Mouse (Mus musculus) forebrain, embryonic 14.5 days (tissue): ENCODE measurements around the gene Pex16. TPM values are rescaled to one million over a fixed set of nuclear protein-coding genes. Genes with fewer than 3 reads are reported as not detected.
A peak's percentile ranks its signal among the peaks of the same experiment; 100 is the strongest.

Experiments used
- ATAC-seq: fragments of 200-750 bp; cut with Nextera tagmentation; 2 replicates; pipeline ENCODE4 v1.8.0; 2017; ENCODE audit warnings: mild to moderate bottlenecking, moderate library complexity
- DNase-seq: peaks from one replicate; pipeline ENCODE4 v3.0.0-alpha.2; 2015; ENCODE audit warnings: low spot score
- H3K27ac ChIP-seq: fragments of 300-500 bp; sonication (generic); 2 replicates; pipeline ENCODE4 v1.5.1; 2014; ENCODE audit warnings: low read depth, mild to moderate bottlenecking, control low read depth, low read length, moderate library complexity
- H3K27me3 ChIP-seq: fragments of 300-500 bp; sonication (generic); replicated peaks from 2 replicates; pipeline ENCODE4 v1.6.1; 2014; ENCODE audit warnings: low read length, control low read depth, mixed read lengths; ENCODE audit not compliant: control insufficient read depth, insufficient read depth
- H3K36me3 ChIP-seq: fragments of 300-500 bp; sonication (generic); 2 replicates; pipeline ENCODE4 v1.6.1; 2014; ENCODE audit warnings: low read length, control low read depth; ENCODE audit not compliant: control insufficient read depth, insufficient read depth
- H3K4me1 ChIP-seq: fragments of 300-500 bp; sonication (generic); 2 replicates; pipeline ENCODE4 v1.6.1; 2014; ENCODE audit warnings: antibody characterized with exemption, low read length, control low read depth; ENCODE audit not compliant: control insufficient read depth, insufficient read depth
- H3K4me2 ChIP-seq: fragments of 300-500 bp; sonication (generic); 2 replicates; pipeline ENCODE4 v1.6.1; 2014; ENCODE audit warnings: mild to moderate bottlenecking, control low read depth, low read length
- H3K4me3 ChIP-seq: fragments of 300-500 bp; sonication (generic); 2 replicates; pipeline ENCODE4 v1.5.1; 2014; ENCODE audit warnings: low read depth, low read length, control low read depth
- H3K9ac ChIP-seq: fragments of 300-500 bp; sonication (generic); 2 replicates; pipeline ENCODE4 v1.6.1; 2014; ENCODE audit warnings: mild to moderate bottlenecking, low read length, control low read depth, moderate library complexity
- H3K9me3 ChIP-seq: fragments of 300-500 bp; sonication (generic); replicated peaks from 2 replicates; pipeline ENCODE4 v1.6.1; 2016; ENCODE audit warnings: low read length, control low read depth, mixed read lengths; ENCODE audit not compliant: control insufficient read depth
- WGBS: fragments of 180-500 bp; shearing (Covaris S2); extraction: QIAGEN DNeasy Blood & Tissue Kit; methylation state at CpG from one replicate; pipeline ENCODE4 v1.1.7; 2014; 5-methylcytosine and 5-hydroxymethylcytosine counted together
- polyA plus RNA-seq: library from polyadenylated mRNA; unstranded; fragments of >200 nt; fragmentation: Nextera tagmentation; extraction: Ambion mirVana; gene quantifications from 2 replicates; pipeline ENCODE4 v1.2.1, GENCODE M21; 2014

Gene Pex16
- polyA plus RNA-seq, 1 experiment from 2014 or later, result 37.1 TPM

GRCm38 (mm10) chr2:92381901-92382588, 7.6 kb downstream of the Pex16 start, which contains the start of gene 1700029I15Rik:
Gene 1700029I15Rik, plus strand, starts transcription at chr2:92382538.
- H3K9me3 ChIP-seq, result no peaks in the 10 kb centered on the region
- H3K27ac ChIP-seq, result no peak within 1 kb of the TSS
- H3K27me3 ChIP-seq, result no peaks in the 10 kb centered on the region
- WGBS, result 90% methylated on average over 5 of the region's 5 CpGs
- no peak within 1 kb of the TSS for H3K4me2 ChIP-seq
- no peak within 1 kb of the TSS for H3K9ac ChIP-seq
- ATAC-seq (no peak), DNase-seq (no peak)
- H3K4me1 ChIP-seq, result no peaks in the 10 kb centered on the region
- peaks cover 95% of the 10 kb centered on the region for H3K36me3 ChIP-seq
- H3K4me3 ChIP-seq, result no peak within 1 kb of the TSS

- DNase-seq, result no peak
- Histone ChIP-seq H3K9me3 (no peaks in the 10 kb centered on the region), H3K4me3 (no peak overlapping the region), H3K9ac (no peak overlapping the region), H3K27ac (no peak overlapping the region), H3K36me3 (peaks cover 98% of the 10 kb centered on the region), H3K27me3 (no peaks in the 10 kb centered on the region), H3K4me1 (peaks cover 4% of the 10 kb centered on the region), H3K4me2 (no peak overlapping the region)
- ATAC-seq, result no peak
- WGBS, result 97% methylated on average over 4 of the region's 4 CpGs
Measured at GRCm38 (mm10) chr2:92382759-92383158, 8.3 kb downstream of the Pex16 start.

GRCm38 (mm10) chr2:92384101-92384500, 9.6 kb downstream of the Pex16 start:
- Histone ChIP-seq H3K4me1 (peaks cover 11% of the 10 kb centered on the region), H3K9ac (no peak overlapping the region), H3K9me3 (no peaks in the 10 kb centered on the region), H3K4me2 (no peak overlapping the region), H3K27me3 (no peaks in the 10 kb centered on the region), H3K27ac (no peak overlapping the region), H3K36me3 (peaks cover 85% of the 10 kb centered on the region), H3K4me3 (no peak overlapping the region)
- ATAC-seq (no peak), DNase-seq (no peak)
- WGBS, result 81% methylated on average over 4 of the region's 4 CpGs

GRCm38 (mm10) chr2:92385113-92386051, 10.9 kb downstream of the Pex16 start:
- Histone ChIP-seq H3K9me3 (no peaks in the 10 kb centered on the region), H3K4me1 (peaks cover 19% of the 10 kb centered on the region), H3K9ac (no peak overlapping the region), H3K27ac (no peak overlapping the region), H3K4me3 (no peak overlapping the region), H3K36me3 (peaks cover 72% of the 10 kb centered on the region), H3K27me3 (no peaks in the 10 kb centered on the region), H3K4me2 (no peak overlapping the region)
- DNase-seq (no peak), ATAC-seq (no peak)
- WGBS, result 92% methylated on average over 22 of the region's 22 CpGs

- Histone ChIP-seq H3K9ac (peak overlapping the region; percentile 89; the same call in 1 of the 2 replicates), H3K36me3 (peaks cover 57% of the 10 kb centered on the region), H3K4me3 (0 out of 2 replicates have a peak overlapping the region, but pooled peaks have one; percentile 79)
Measured at GRCm38 (mm10) chr2:92386821-92387570, 12.5 kb downstream of the Pex16 start.

GRCm38 (mm10) chr2:92387646-92388045, 13.2 kb downstream of the Pex16 start:
- peaks cover 50% of the 10 kb centered on the region for H3K36me3 ChIP-seq
- ATAC-seq (no peak), DNase-seq (no peak)
- 0 out of 2 replicates have a peak overlapping the region, but pooled peaks have one; percentile 27 for H3K27ac ChIP-seq
- H3K4me3 ChIP-seq, result peak overlapping the region; percentile 79
- H3K9ac ChIP-seq, result peak overlapping the region; percentile 89
- H3K4me1 ChIP-seq, result peaks cover 39% of the 10 kb centered on the region
- peak overlapping the region; percentile 84 for H3K4me2 ChIP-seq
- 74% methylated on average over 4 of the region's 4 CpGs for WGBS
- no peaks in the 10 kb centered on the region for H3K27me3 ChIP-seq
- no peaks in the 10 kb centered on the region for H3K9me3 ChIP-seq

More at GRCm38 (mm10) chr2:92386821-92387570, 12.5 kb downstream of the Pex16 start:
- H3K4me1 ChIP-seq, result peaks cover 33% of the 10 kb centered on the region
- no peaks in the 10 kb centered on the region for H3K27me3 ChIP-seq
- peak overlapping the region; percentile 84; the same call in 1 of the 2 replicates for H3K4me2 ChIP-seq
- ATAC-seq (no peak), DNase-seq (no peak)
- no peaks in the 10 kb centered on the region for H3K9me3 ChIP-seq
- H3K27ac ChIP-seq, result no peak overlapping the region
- 93% methylated on average over 30 of the region's 30 CpGs for WGBS

- Histone ChIP-seq H3K4me3 (peak overlapping the region; percentile 79), H3K9me3 (no peaks in the 10 kb centered on the region), H3K9ac (peak overlapping the region; percentile 89), H3K27ac (peak overlapping the region; percentile 82; the same call in 1 of the 2 replicates), H3K36me3 (peaks cover 46% of the 10 kb centered on the region), H3K27me3 (no peaks in the 10 kb centered on the region), H3K4me2 (peak overlapping the region; percentile 84), H3K4me1 (peaks cover 43% of the 10 kb centered on the region)
- 22% methylated on average over 3 of the region's 3 CpGs for WGBS
- ATAC-seq, result no peak
- DNase-seq, result no peak
Measured at GRCm38 (mm10) chr2:92388081-92388517, 13.6 kb downstream of the Pex16 start.

GRCm38 (mm10) chr2:92388891-92389641, 14.6 kb downstream of the Pex16 start:
- Histone ChIP-seq H3K9me3 (no peaks in the 10 kb centered on the region), H3K4me1 (peaks cover 43% of the 10 kb centered on the region), H3K27me3 (no peaks in the 10 kb centered on the region), H3K9ac (peak overlapping the region; percentile 89), H3K36me3 (peaks cover 36% of the 10 kb centered on the region), H3K4me3 (peak overlapping the region; percentile 79), H3K4me2 (peak overlapping the region; percentile 84), H3K27ac (peak overlapping the region; percentile 82)
- DNase-seq (peak; percentile 98), ATAC-seq (peak; percentile 94)
- under 1% methylated on average over 53 of the region's 62 CpGs for whole genome bisulfite sequencing
